Mouse (Mus musculus) hindbrain, embryonic 11.5 days (tissue): ENCODE data around the gene Pgap3. TPM values are rescaled to one million over a fixed set of nuclear protein-coding genes. Genes with fewer than 3 reads are reported as not detected.

Experiments used
- ATAC-seq: fragments of 200-750 bp; cut with Nextera tagmentation; 2 replicates; pipeline ENCODE4 v1.8.0; 2017; ENCODE audit warnings: mild to moderate bottlenecking, moderate TSS enrichment, moderate library complexity; ENCODE audit not compliant: low FRiP score
- DNase-seq: peaks from one replicate; pipeline ENCODE4 v3.0.0-alpha.2; 2015; ENCODE audit warnings: low spot score
- H3K27ac ChIP-seq: fragments of 300-500 bp; sonication (generic); 2 replicates; pipeline ENCODE4 v1.5.1; 2014; ENCODE audit warnings: mild to moderate bottlenecking, low read depth, low read length
- H3K27me3 ChIP-seq: fragments of 300-500 bp; sonication (generic); 2 replicates; pipeline ENCODE4 v1.6.1; 2014; ENCODE audit warnings: mild to moderate bottlenecking, low read length, moderate library complexity, mixed read lengths; ENCODE audit not compliant: control insufficient read depth, insufficient read depth
- H3K36me3 ChIP-seq: fragments of 300-500 bp; sonication (generic); 2 replicates; pipeline ENCODE4 v1.6.1; 2014; ENCODE audit warnings: mild to moderate bottlenecking, low read length, moderate library complexity, mixed read lengths; ENCODE audit not compliant: control insufficient read depth, insufficient read depth
- H3K4me1 ChIP-seq: fragments of 300-500 bp; sonication (generic); replicated peaks from 2 replicates; pipeline ENCODE4 v1.6.1; 2014; ENCODE audit warnings: low read length, mixed read lengths; ENCODE audit not compliant: control insufficient read depth, insufficient read depth
- H3K4me2 ChIP-seq: fragments of 300-500 bp; sonication (generic); replicated peaks from 2 replicates; pipeline ENCODE4 v1.6.1; 2014; ENCODE audit warnings: mild to moderate bottlenecking, low read depth, low read length
- H3K4me3 ChIP-seq: fragments of 300-500 bp; sonication (generic); 2 replicates; pipeline ENCODE4 v1.5.1; 2014; ENCODE audit warnings: low read depth, low read length
- H3K9ac ChIP-seq: fragments of 300-500 bp; sonication (generic); 2 replicates; pipeline ENCODE4 v1.6.1; 2014; ENCODE audit warnings: low read depth, low read length
- H3K9me3 ChIP-seq: fragments of 300-500 bp; sonication (generic); 2 replicates; pipeline ENCODE4 v1.6.1; 2016; ENCODE audit warnings: low read length; ENCODE audit not compliant: control insufficient read depth
- WGBS: fragments of 180-500 bp; shearing (Covaris S2); extraction: QIAGEN DNeasy Blood & Tissue Kit; methylation state at CpG from one replicate; pipeline ENCODE4 v1.1.7; 2014; 5-methylcytosine and 5-hydroxymethylcytosine counted together
- polyA plus RNA-seq: library from polyadenylated mRNA; unstranded; fragments of >200 nt; fragmentation: Nextera tagmentation; extraction: Ambion mirVana; gene quantifications from 2 replicates; pipeline ENCODE4 v1.2.1, GENCODE M21; 2014

Gene Pgap3
- polyA plus RNA-seq, 1 experiment from 2014 or later = 4.3 TPM

- WGBS = 23% methylated on average over 9 of the region's 9 CpGs
- no peaks in the 10 kb centered on the region for H3K36me3 ChIP-seq
- no peaks in the 10 kb centered on the region for H3K9me3 ChIP-seq
- peak overlapping the region; percentile 32; the same call in 1 of the 2 replicates for H3K9ac ChIP-seq
- H3K27ac ChIP-seq = peak overlapping the region; percentile 73
- H3K4me3 ChIP-seq = no peak overlapping the region; the same call in 1 of the 2 replicates
- peaks cover 24% of the 10 kb centered on the region for H3K4me1 ChIP-seq
- peak; percentile 30; the same call in 1 of the 2 replicates for ATAC-seq
- H3K27me3 ChIP-seq = no peaks in the 10 kb centered on the region
- H3K4me2 ChIP-seq = peak overlapping the region; percentile 24
- DNase-seq = no peak
Measured at GRCm38 (mm10) chr11:98360866-98361521, 39.3 kb downstream of the Pgap3 start.

- DNase-seq = peak; percentile 92
- H3K27me3 ChIP-seq = peaks cover 5% of the 10 kb centered on the region
- H3K4me2 ChIP-seq = peak within 1 kb of the TSS; percentile 65
- peak within 1 kb of the TSS; percentile 17 for H3K9ac ChIP-seq
- H3K4me1 ChIP-seq = peaks cover 24% of the 10 kb centered on the region
- no peaks in the 10 kb centered on the region for H3K9me3 ChIP-seq
- peak within 1 kb of the TSS; percentile 58 for H3K4me3 ChIP-seq
- under 1% methylated on average over 53 of the region's 60 CpGs for WGBS
- peak; percentile 84 for ATAC-seq
- H3K27ac ChIP-seq = peak within 1 kb of the TSS; percentile 65
- no peaks in the 10 kb centered on the region for H3K36me3 ChIP-seq
Measured at GRCm38 (mm10) chr11:98358161-98359083, 41.9 kb downstream of the Pgap3 start, which contains the start of gene Stard3. TSS of gene Stard3 (plus strand) at chr11:98358368.

- Histone ChIP-seq H3K36me3 (no peaks in the 10 kb centered on the region), H3K4me1 (peaks cover 24% of the 10 kb centered on the region), H3K27ac (peak overlapping the region; percentile 65; the same call in 1 of the 2 replicates), H3K27me3 (peaks cover 8% of the 10 kb centered on the region), H3K9me3 (no peaks in the 10 kb centered on the region), H3K4me3 (peak overlapping the region; percentile 58), H3K9ac (peak overlapping the region; percentile 15; the same call in 1 of the 2 replicates), H3K4me2 (peak overlapping the region; percentile 65)
- 12% methylated on average over 13 of the region's 13 CpGs for WGBS
- no peak for DNase-seq
- ATAC-seq = 0 out of 2 replicates have a peak, but pooled peaks have one; percentile 21
Measured at GRCm38 (mm10) chr11:98357396-98358160, 42.7 kb downstream of the Pgap3 start.

GRCm38 (mm10) chr11:98356625-98357394 is 43.5 kb downstream of the Pgap3 start:
- Histone ChIP-seq H3K4me1 (peaks cover 19% of the 10 kb centered on the region), H3K4me2 (no peak overlapping the region)
- WGBS = 85% methylated on average over 7 of the region's 7 CpGs

GRCm38 (mm10) chr11:98355732-98356299 is 44.5 kb downstream of the Pgap3 start:
- Histone ChIP-seq H3K4me3 (no peak overlapping the region), H3K36me3 (no peaks in the 10 kb centered on the region), H3K4me2 (no peak overlapping the region), H3K9me3 (no peaks in the 10 kb centered on the region), H3K4me1 (peaks cover 9% of the 10 kb centered on the region), H3K9ac (no peak overlapping the region), H3K27ac (no peak overlapping the region), H3K27me3 (peaks cover 23% of the 10 kb centered on the region)
- DNase-seq = peak; percentile 85
- no peak for ATAC-seq
- WGBS = 11% methylated on average over 6 of the region's 6 CpGs

More at GRCm38 (mm10) chr11:98356625-98357394, 43.5 kb downstream of the Pgap3 start:
- no peak for ATAC-seq
- Histone ChIP-seq H3K27ac (no peak overlapping the region), H3K9ac (no peak overlapping the region), H3K4me3 (no peak overlapping the region), H3K36me3 (no peaks in the 10 kb centered on the region), H3K27me3 (peaks cover 15% of the 10 kb centered on the region), H3K9me3 (no peaks in the 10 kb centered on the region)
- no peak for DNase-seq

- H3K27ac ChIP-seq = no peak overlapping the region
- H3K9ac ChIP-seq = no peak overlapping the region
- no peak overlapping the region for H3K4me2 ChIP-seq
- H3K27me3 ChIP-seq = peaks cover 37% of the 10 kb centered on the region
- no peaks in the 10 kb centered on the region for H3K9me3 ChIP-seq
- H3K4me3 ChIP-seq = no peak overlapping the region
- 64% methylated on average over 14 of the region's 14 CpGs for WGBS
- no peak for ATAC-seq
- peaks cover 4% of the 10 kb centered on the region for H3K4me1 ChIP-seq
- no peaks in the 10 kb centered on the region for H3K36me3 ChIP-seq
- DNase-seq = no peak
Measured at GRCm38 (mm10) chr11:98354445-98354844, 45.8 kb downstream of the Pgap3 start.

- no peaks in the 10 kb centered on the region for H3K36me3 ChIP-seq
- no peak overlapping the region for H3K4me3 ChIP-seq
- H3K9me3 ChIP-seq = no peaks in the 10 kb centered on the region
- H3K4me1 ChIP-seq = peaks cover 3% of the 10 kb centered on the region
- H3K4me2 ChIP-seq = no peak overlapping the region
- ATAC-seq (no peak), DNase-seq (no peak)
- no peak overlapping the region for H3K9ac ChIP-seq
- peaks cover 44% of the 10 kb centered on the region for H3K27me3 ChIP-seq
- H3K27ac ChIP-seq = no peak overlapping the region
- 43% methylated on average over 8 of the region's 8 CpGs for WGBS
Measured at GRCm38 (mm10) chr11:98353651-98354211, 46.6 kb downstream of the Pgap3 start.
